Mouse (Mus musculus) left cerebral cortex, postnatal 10 days (tissue): ENCODE data around the gene Efna3. TPM values are rescaled to one million over a fixed set of nuclear protein-coding genes. Genes with fewer than 3 reads are reported as not detected.

Source experiments
- DNase-seq, 2 experiments: peaks; one replicate each; pipeline ENCODE4 v3.0.0; 2021 to 2022; ENCODE audit warnings: low spot score in 2 of 2, mixed read lengths in 1 of 2; ENCODE audit errors: extremely low spot score in 1 of 2
- intact Hi-C: fragments of 180-260 bp; cut with DNase I; formaldehyde crosslinking; loops from one replicate; pipeline ENCODE4 v1.15.1; 2025
- total RNA-seq, 2 experiments: library from RNA; stranded (reverse); gene quantifications; 2 replicates each; pipeline ENCODE4 v1.2.3; 2021

Gene Efna3
- total RNA-seq, 2 experiments from 2014 or later, result 47.7 to 56.7 TPM

GRCm38 (mm10) chr3:89278107-89278506, 44.7 kb downstream of the Efna3 start:
- intact Hi-C loops, result no loop called here
- DNase-seq, result peak in 1 of 2 experiments; percentile 68

- intact Hi-C loops, result no loop called here
- DNase-seq, result peak in 1 of 2 experiments; percentile 47
These were observed 45.3 kb downstream of the Efna3 start for GRCm38 (mm10) chr3:89277281-89278021.

- intact Hi-C loops, result no loop called here
- DNase-seq, result no peak
These were observed 46.7 kb downstream of the Efna3 start for GRCm38 (mm10) chr3:89276061-89276460.

- intact Hi-C loops, result no loop called here
- no peak for DNase-seq
These were observed 51.0 kb downstream of the Efna3 start for GRCm38 (mm10) chr3:89271760-89272159.

- intact Hi-C loops, result no loop called here
- DNase-seq, result peak in 1 of 2 experiments; percentile 62
These were observed 51.9 kb downstream of the Efna3 start for GRCm38 (mm10) chr3:89270891-89271290.

- intact Hi-C loops, result no loop called here
These were observed 52.6 kb downstream of the Efna3 start, which contains the start of gene Slc50a1 for GRCm38 (mm10) chr3:89270051-89270755. Slc50a1 (minus strand) TSS chr3:89270570.

GRCm38 (mm10) chr3:89268916-89269315, 53.8 kb downstream of the Efna3 start:
- intact Hi-C loops, result loop anchor here (10.0 kb wide), 1 partner anchor 586 kb away; no protein-coding TSS in a partner anchor
- no peak for DNase-seq

More at GRCm38 (mm10) chr3:89270051-89270755, 52.6 kb downstream of the Efna3 start, which contains the start of gene Slc50a1:
- peak; percentile 73 to 93 for DNase-seq

GRCm38 (mm10) chr3:89266439-89266893, 56.3 kb downstream of the Efna3 start:
- peak; percentile 78 to 80 for DNase-seq
- intact Hi-C loops, result loop anchor here (10.0 kb wide), 1 partner anchor 588 kb away; no protein-coding TSS in a partner anchor

Other genes starting within 250 kb of the Efna3 start
- gene Rusc1, start 229.7 kb downstream of the Efna3 start, total RNA-seq, result 100 to 1,000 TPM; 208 to 210 TPM
- gene Gm43738, start 221.9 kb downstream of the Efna3 start, total RNA-seq, result under 1 TPM in 1 of 2 experiments, not detected in 1; 0.19 TPM
- gene Fdps, start 221.0 kb downstream of the Efna3 start, total RNA-seq, result 100 to 1,000 TPM; 165 to 177 TPM
- gene Pklr, start 186.8 kb downstream of the Efna3 start, total RNA-seq, result not detected
- 10 to 100 TPM; 37.0 to 48.6 TPM for gene Hcn3, start 162.8 kb downstream of the Efna3 start, total RNA-seq
- 10 to 100 TPM; 42.3 to 47.3 TPM for gene Clk2, start 158.2 kb downstream of the Efna3 start, total RNA-seq
- gene Scamp3, start 145.5 kb downstream of the Efna3 start, total RNA-seq, result 10 to 100 TPM; 80.5 to 81.1 TPM
- 10 to 100 TPM; 59.6 to 66.2 TPM for gene Fam189b, start 139.8 kb downstream of the Efna3 start, total RNA-seq
- 10 to 100 TPM; 66.2 to 68.0 TPM for gene Gba, start 120.0 kb downstream of the Efna3 start, total RNA-seq
- 10 to 100 TPM; 27.8 to 31.4 TPM for gene Thbs3, start 107.8 kb downstream of the Efna3 start, total RNA-seq
- 100 to 1,000 TPM in 1 of 2 experiments, 10 to 100 TPM in 1; 98.6 to 102 TPM for gene Mtx1, start 95.9 kb downstream of the Efna3 start, total RNA-seq
- gene Muc1, start 93.9 kb downstream of the Efna3 start, total RNA-seq, result 1 to 10 TPM in 1 of 2 experiments, under 1 TPM in 1; 0.58 to 1.8 TPM
- 10 to 100 TPM; 72.1 to 92.1 TPM for gene Krtcap2, start 77.0 kb downstream of the Efna3 start, total RNA-seq
- gene Trim46, start 76.7 kb downstream of the Efna3 start, total RNA-seq, result 100 to 1,000 TPM; 112 to 118 TPM
- 10 to 100 TPM; 47.1 to 51.1 TPM for gene Dpm3, start 63.6 kb downstream of the Efna3 start, total RNA-seq
- 10 to 100 TPM; 17.9 to 22.3 TPM for gene Slc50a1, start 52.4 kb downstream of the Efna3 start, total RNA-seq
- 1 to 10 TPM; 3.3 to 4.4 TPM for gene Efna1, start 41.8 kb downstream of the Efna3 start, total RNA-seq
- gene Efna4, start 15.1 kb upstream of the Efna3 start, total RNA-seq, result 1 to 10 TPM in 1 of 2 experiments, under 1 TPM in 1; 0.34 to 1.1 TPM
- 10 to 100 TPM; 93.0 to 96.9 TPM for gene Adam15, start 27.0 kb upstream of the Efna3 start, total RNA-seq
- gene Dcst2, start 39.0 kb upstream of the Efna3 start, total RNA-seq, result under 1 TPM; 0.39 to 0.41 TPM
- gene Dcst1, start 42.3 kb upstream of the Efna3 start, total RNA-seq, result not detected
- gene Zbtb7b, start 71.8 kb upstream of the Efna3 start, total RNA-seq, result 1 to 10 TPM; 6.9 TPM
- gene Lenep, start 79.8 kb upstream of the Efna3 start, total RNA-seq, result not detected
- 10 to 100 TPM; 31.9 to 32.7 TPM for gene Flad1, start 88.9 kb upstream of the Efna3 start, total RNA-seq
- gene Cks1b, start 95.4 kb upstream of the Efna3 start, total RNA-seq, result 1 to 10 TPM; 7.4 to 8.0 TPM
- gene Shc1, start 95.5 kb upstream of the Efna3 start, total RNA-seq, result 10 to 100 TPM; 12.2 to 13.8 TPM
- 10 to 100 TPM; 46.0 to 50.6 TPM for gene Pygo2, start 107.2 kb upstream of the Efna3 start, total RNA-seq
- gene Pbxip1, start 113.7 kb upstream of the Efna3 start, total RNA-seq, result 10 to 100 TPM; 32.8 to 33.8 TPM
- 10 to 100 TPM; 43.4 to 45.9 TPM for gene Pmvk, start 131.6 kb upstream of the Efna3 start, total RNA-seq
- gene Kcnn3, start 197.2 kb upstream of the Efna3 start, total RNA-seq, result 10 to 100 TPM; 22.9 to 23.7 TPM